Mouse (Mus musculus) kidney, adult 2 months (tissue): ENCODE measurements around the gene Sertad4.

Experiments used
- CTCF ChIP-seq: fragments of 200-500 bp; conservative IDR thresholded peaks from 2 replicates; pipeline ENCODE4 v1.5.1; 2011; ENCODE audit warnings: low read depth, mild to moderate bottlenecking, control low read depth, low read length, moderate library complexity, mixed read lengths; ENCODE audit not compliant: insufficient read depth, insufficient read length
- POLR2A ChIP-seq: fragments of 200-500 bp; IDR thresholded peaks from one replicate; pipeline ENCODE4 v1.6.1; 2011; ENCODE audit warnings: low read depth, low read length, control low read depth

- TF ChIP-seq CTCF (no peak), POLR2A (no peak)
Measured at GRCm38 (mm10) chr1:192849616-192850015, 5.9 kb downstream of the Sertad4 start.
